Mouse (Mus musculus): ENCODE data around the gene Emx2. TPM values are rescaled to one million over a fixed set of nuclear protein-coding genes. Genes with fewer than 3 reads are reported as not detected.

Emx2 gene
- total and polyA plus RNA-seq, 2 experiments from 2014 or later = 6.6 to 10.5 TPM

DNA sequence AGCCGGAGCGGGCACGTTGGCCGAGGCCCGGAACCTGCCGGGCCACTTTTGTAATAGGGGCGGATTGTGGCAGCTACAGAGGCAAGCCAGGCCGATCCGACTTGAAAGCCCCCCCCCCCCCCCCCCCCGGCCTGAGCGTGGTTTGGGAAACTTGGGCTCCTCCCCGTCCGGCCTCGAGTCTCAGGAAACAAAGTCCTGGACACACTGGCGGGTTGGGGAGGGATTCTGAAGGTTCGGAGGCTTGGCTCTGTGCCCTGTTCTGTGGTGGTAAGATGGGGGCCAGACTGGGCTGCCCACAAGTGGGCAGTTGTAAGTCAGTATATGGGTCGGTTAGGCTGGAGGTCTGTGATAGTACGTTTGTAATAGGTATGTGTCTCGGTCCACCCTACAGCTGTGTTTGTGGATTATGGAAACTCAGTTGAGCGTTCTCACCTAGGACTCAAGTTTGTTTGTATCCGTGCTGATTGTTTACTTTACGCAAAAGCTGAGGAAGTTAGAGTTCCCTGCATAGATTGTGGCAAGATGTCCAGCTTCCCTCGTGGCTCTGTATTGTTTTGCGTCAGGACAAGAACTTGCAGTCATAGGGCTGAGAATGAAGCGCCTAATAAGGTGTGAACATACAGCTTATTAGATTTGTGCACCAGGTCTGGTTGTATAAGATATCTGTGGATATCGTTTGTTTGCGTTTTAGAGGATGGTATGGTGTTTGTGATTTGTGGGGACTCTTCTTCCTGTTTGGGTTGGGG, 10.1 kb downstream of the Emx2 start:
- Histone ChIP-seq H3K27ac (ENCODE audit: low read depth, low read length) (no peak overlapping the region), H3K27me3 (ENCODE audit: insufficient read depth, low read length) (peaks cover 77% of the 10 kb centered on the region), H3K9me3 (ENCODE audit: low read length) (no peaks in the 10 kb centered on the region), H3K4me2 (ENCODE audit: low read depth, low read length, poor library complexity, severe bottlenecking) (peak overlapping the region; percentile 21; the same call in 1 of the 2 replicates), H3K4me1 (ENCODE audit: insufficient read depth, low read length) (peaks cover 10% of the 10 kb centered on the region; the same call in 1 of the 2 replicates), H3K4me3 (ENCODE audit: low read depth, low read length) (no peak overlapping the region), H3K9ac (replicated peaks; ENCODE audit: low read length, poor library complexity, severe bottlenecking) (no peak overlapping the region), H3K36me3 (ENCODE audit: insufficient read depth, low read length) (no peaks in the 10 kb centered on the region)
- TF ChIP-seq CTCF (IDR thresholded peaks at IDR 0.05) = no peak
- DNase-seq (ENCODE audit: low spot score) (no peak), ATAC-seq (ENCODE audit: low FRiP score) (no peak)
- WGBS = 8% methylated on average over 24 of the region's 27 CpGs

DNA sequence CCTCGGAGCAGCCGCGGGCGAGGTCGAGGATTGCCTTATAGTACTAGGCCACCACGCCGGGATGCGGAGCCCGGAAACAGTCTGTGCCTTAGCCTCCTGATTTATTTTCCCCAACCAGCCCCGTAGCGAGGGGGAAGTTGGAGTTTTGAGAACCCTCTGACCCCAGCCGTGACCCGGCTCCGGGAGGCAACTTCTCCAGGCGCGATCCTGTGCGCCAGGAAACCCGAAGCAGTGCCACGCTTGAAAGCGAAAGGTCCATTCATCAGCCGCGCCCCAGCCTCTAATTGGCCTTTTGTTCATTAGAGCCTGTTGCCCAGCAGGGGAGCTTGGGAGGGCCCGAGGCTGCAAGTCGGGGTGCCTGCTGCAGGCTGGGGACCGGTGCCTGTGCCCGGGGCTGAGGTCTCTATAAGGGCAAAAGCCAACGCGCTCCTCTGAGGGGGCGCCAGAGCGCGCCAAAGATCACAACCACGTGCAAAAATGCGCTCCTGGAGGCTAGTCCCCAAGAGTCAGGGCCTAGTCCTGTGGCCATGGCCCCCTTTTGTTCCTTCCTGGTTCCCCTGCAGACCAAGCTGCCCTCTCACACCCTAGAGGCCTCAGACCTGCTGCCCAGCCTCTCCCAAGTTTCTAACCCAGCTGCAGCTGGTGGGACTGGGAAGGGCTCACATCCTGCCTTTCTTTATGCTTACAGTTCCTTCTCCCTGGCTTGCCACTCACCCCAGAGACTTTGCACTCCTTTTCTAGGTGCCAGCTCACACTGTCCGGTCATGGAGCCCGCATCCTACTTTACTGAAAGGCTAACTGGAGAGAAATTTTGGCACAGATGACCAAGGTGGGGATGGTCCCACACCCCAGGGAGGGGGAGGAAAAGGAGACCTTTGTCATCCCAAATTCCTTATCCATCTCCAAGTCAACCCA, 11.1 kb downstream of the Emx2 start:
- Histone ChIP-seq H3K4me2 (ENCODE audit: low read depth, low read length, poor library complexity, severe bottlenecking) (peak overlapping the region; percentile 31; the same call in 1 of the 2 replicates), H3K27ac (ENCODE audit: low read depth, low read length) (no peak overlapping the region), H3K36me3 (ENCODE audit: insufficient read depth, low read length) (no peaks in the 10 kb centered on the region), H3K27me3 (ENCODE audit: insufficient read depth, low read length) (peaks cover 69% of the 10 kb centered on the region), H3K9ac (replicated peaks; ENCODE audit: low read length, poor library complexity, severe bottlenecking) (no peak overlapping the region), H3K4me3 (ENCODE audit: low read depth, low read length) (peak overlapping the region; percentile 11), H3K4me1 (ENCODE audit: insufficient read depth, low read length) (peaks cover 10% of the 10 kb centered on the region; the same call in 1 of the 2 replicates), H3K9me3 (ENCODE audit: low read length) (no peaks in the 10 kb centered on the region)
- peak; percentile 62 for TF ChIP-seq CTCF (IDR thresholded peaks at IDR 0.05)
- 6% methylated on average over 34 of the region's 35 CpGs for WGBS
- ATAC-seq (ENCODE audit: low FRiP score) (no peak), DNase-seq (ENCODE audit: low spot score) (no peak)

DNA sequence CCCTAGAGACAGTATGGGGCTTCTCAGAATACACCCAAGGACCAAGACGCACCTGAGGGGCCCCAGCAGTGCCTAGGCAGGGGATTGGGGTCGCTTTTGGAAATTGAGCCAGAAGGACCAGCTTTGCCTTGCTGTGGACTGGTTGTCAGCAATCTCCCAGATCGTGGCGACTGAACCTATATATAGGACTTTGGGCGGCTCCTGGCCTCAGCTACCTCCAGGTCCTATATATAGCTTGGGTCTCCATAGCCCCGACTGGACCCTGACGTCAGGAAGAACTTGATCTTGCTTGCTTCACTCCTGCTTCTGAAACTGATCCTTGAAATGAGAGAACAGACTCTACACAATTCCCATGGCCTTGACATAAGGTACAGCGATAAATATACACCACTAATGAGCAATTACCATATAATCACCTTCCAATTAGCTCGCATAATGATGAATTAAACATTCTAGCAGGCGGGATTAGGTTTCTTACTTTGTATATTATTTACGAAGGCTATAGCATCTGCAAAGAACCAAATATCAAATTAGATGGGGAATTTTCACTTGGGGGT, 12.0 kb downstream of the Emx2 start:
- Histone ChIP-seq H3K4me1 (ENCODE audit: insufficient read depth, low read length) (peaks cover 10% of the 10 kb centered on the region; the same call in 1 of the 2 replicates), H3K9me3 (ENCODE audit: low read length) (no peaks in the 10 kb centered on the region), H3K4me2 (ENCODE audit: low read depth, low read length, poor library complexity, severe bottlenecking) (no peak overlapping the region), H3K9ac (replicated peaks; ENCODE audit: low read length, poor library complexity, severe bottlenecking) (no peak overlapping the region), H3K36me3 (ENCODE audit: insufficient read depth, low read length) (no peaks in the 10 kb centered on the region), H3K27me3 (ENCODE audit: insufficient read depth, low read length) (peaks cover 60% of the 10 kb centered on the region), H3K4me3 (ENCODE audit: low read depth, low read length) (no peak overlapping the region), H3K27ac (ENCODE audit: low read depth, low read length) (no peak overlapping the region)
- ATAC-seq (ENCODE audit: low FRiP score) (no peak), DNase-seq (ENCODE audit: low spot score) (no peak)
- 15% methylated on average over 11 of the region's 11 CpGs for WGBS
- TF ChIP-seq CTCF (IDR thresholded peaks at IDR 0.05) = no peak

DNA sequence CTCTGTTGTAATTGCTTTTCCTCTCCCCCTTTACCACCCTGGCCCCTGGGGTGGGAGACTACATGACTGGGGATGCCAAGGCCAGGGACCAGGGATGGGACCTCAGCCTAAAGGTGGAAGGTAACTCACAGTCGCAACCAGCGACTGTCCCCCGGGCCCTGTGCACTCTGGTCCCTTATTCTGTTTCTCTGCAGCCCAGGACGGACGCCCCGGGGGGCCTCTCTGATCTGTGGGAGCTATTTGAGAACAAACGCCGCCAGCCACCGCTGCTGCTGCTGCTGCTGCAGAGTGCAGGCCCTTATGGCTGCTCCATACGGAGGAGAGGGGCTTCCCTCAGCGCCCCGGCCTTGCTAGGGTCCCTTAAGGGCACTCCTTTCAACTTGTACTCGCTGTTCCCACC, 12.7 kb downstream of the Emx2 start:
- Histone ChIP-seq H3K27ac (ENCODE audit: low read depth, low read length) (no peak overlapping the region), H3K4me3 (ENCODE audit: low read depth, low read length) (no peak overlapping the region), H3K27me3 (ENCODE audit: insufficient read depth, low read length) (peaks cover 55% of the 10 kb centered on the region), H3K36me3 (ENCODE audit: insufficient read depth, low read length) (no peaks in the 10 kb centered on the region), H3K4me2 (ENCODE audit: low read depth, low read length, poor library complexity, severe bottlenecking) (peak overlapping the region; percentile 16), H3K9ac (replicated peaks; ENCODE audit: low read length, poor library complexity, severe bottlenecking) (0 out of 2 replicates have a peak overlapping the region, but pooled peaks have one; percentile 4), H3K4me1 (ENCODE audit: insufficient read depth, low read length) (peaks cover 10% of the 10 kb centered on the region; the same call in 1 of the 2 replicates), H3K9me3 (ENCODE audit: low read length) (no peaks in the 10 kb centered on the region)
- whole genome bisulfite sequencing = 2% methylated on average over 13 of the region's 13 CpGs
- no peak for ATAC-seq (ENCODE audit: low FRiP score)
- no peak for DNase-seq (ENCODE audit: low spot score)
- no peak for TF ChIP-seq CTCF (IDR thresholded peaks at IDR 0.05)

DNA sequence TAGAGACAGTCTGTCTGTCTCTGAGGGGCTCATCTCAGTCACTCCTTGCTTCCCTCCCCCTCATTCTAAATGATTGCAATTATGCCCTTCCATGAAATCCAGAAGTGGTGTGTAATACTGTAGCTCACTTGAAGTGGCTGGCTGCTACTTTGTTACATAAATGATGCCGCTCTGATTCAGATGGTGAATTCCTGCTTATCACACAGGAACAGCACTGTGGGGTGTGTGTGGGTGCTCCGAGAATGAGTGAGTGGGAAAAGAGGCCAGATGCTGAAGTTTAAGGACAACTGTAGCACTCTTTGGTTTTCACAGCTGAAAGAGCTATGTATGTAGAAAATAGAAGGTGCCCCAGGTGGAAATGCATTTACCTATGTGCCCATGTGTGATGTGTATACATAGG, 14.7 kb downstream of the Emx2 start:
- Histone ChIP-seq H3K4me3 (ENCODE audit: low read depth, low read length) (no peak overlapping the region), H3K36me3 (ENCODE audit: insufficient read depth, low read length) (no peaks in the 10 kb centered on the region), H3K9ac (replicated peaks; ENCODE audit: low read length, poor library complexity, severe bottlenecking) (no peak overlapping the region), H3K4me1 (ENCODE audit: insufficient read depth, low read length) (peaks cover 10% of the 10 kb centered on the region; the same call in 1 of the 2 replicates), H3K4me2 (ENCODE audit: low read depth, low read length, poor library complexity, severe bottlenecking) (no peak overlapping the region), H3K9me3 (ENCODE audit: low read length) (no peaks in the 10 kb centered on the region), H3K27me3 (ENCODE audit: insufficient read depth, low read length) (peaks cover 42% of the 10 kb centered on the region), H3K27ac (ENCODE audit: low read depth, low read length) (no peak overlapping the region)
- WGBS = 89% methylated on average over 2 of the region's 2 CpGs
- DNase-seq (ENCODE audit: low spot score) (no peak), ATAC-seq (ENCODE audit: low FRiP score) (no peak)
- TF ChIP-seq CTCF (IDR thresholded peaks at IDR 0.05) = no peak

All from midbrain, postnatal 0 days (tissue).